Mouse (Mus musculus) midbrain, embryonic 11.5 days (tissue): ENCODE measurements around the gene Atp2c2. TPM values are rescaled to one million over a fixed set of nuclear protein-coding genes. Genes with fewer than 3 reads are reported as not detected.

Source experiments
- ATAC-seq: fragments of 200-750 bp; cut with Nextera tagmentation; 2 replicates; pipeline ENCODE4 v1.8.0; 2017; ENCODE audit warnings: moderate TSS enrichment, moderate library complexity; ENCODE audit not compliant: low FRiP score
- DNase-seq: peaks from one replicate; pipeline ENCODE4 v3.0.0; 2015; ENCODE audit warnings: low spot score; ENCODE audit errors: missing footprints
- H3K27ac ChIP-seq: fragments of 300-500 bp; sonication (generic); 2 replicates; pipeline ENCODE4 v1.5.1; 2014; ENCODE audit warnings: low read depth, low read length
- H3K27me3 ChIP-seq: fragments of 300-500 bp; sonication (generic); 2 replicates; pipeline ENCODE4 v1.6.1; 2014; ENCODE audit warnings: mild to moderate bottlenecking, low read length, moderate library complexity, mixed read lengths; ENCODE audit not compliant: control insufficient read depth, insufficient read depth
- H3K36me3 ChIP-seq: fragments of 300-500 bp; sonication (generic); 2 replicates; pipeline ENCODE4 v1.6.1; 2014; ENCODE audit warnings: mild to moderate bottlenecking, low read length, moderate library complexity, mixed read lengths; ENCODE audit not compliant: control insufficient read depth, insufficient read depth
- H3K4me1 ChIP-seq: fragments of 300-500 bp; sonication (generic); 2 replicates; pipeline ENCODE4 v1.6.1; 2014; ENCODE audit warnings: low read length; ENCODE audit not compliant: control insufficient read depth, insufficient read depth
- H3K4me2 ChIP-seq: fragments of 300-500 bp; sonication (generic); 2 replicates; pipeline ENCODE4 v1.6.1; 2014; ENCODE audit warnings: mild to moderate bottlenecking, moderate library complexity
- H3K4me3 ChIP-seq: fragments of 300-500 bp; sonication (generic); 2 replicates; pipeline ENCODE4 v1.5.1; 2014; ENCODE audit warnings: low read depth, low read length
- H3K9ac ChIP-seq: fragments of 300-500 bp; sonication (generic); 2 replicates; pipeline ENCODE4 v1.6.1; 2014; ENCODE audit warnings: low read length
- H3K9me3 ChIP-seq: fragments of 300-500 bp; sonication (generic); 2 replicates; pipeline ENCODE4 v1.6.1; 2016; ENCODE audit warnings: low read length; ENCODE audit not compliant: control insufficient read depth
- WGBS: fragments of 180-500 bp; shearing (Covaris S2); extraction: QIAGEN DNeasy Blood & Tissue Kit; methylation state at CpG from one replicate; pipeline ENCODE4 v1.1.7; 2014; 5-methylcytosine and 5-hydroxymethylcytosine counted together
- polyA plus RNA-seq: library from polyadenylated mRNA; unstranded; fragments of >200 nt; fragmentation: Nextera tagmentation; extraction: Ambion mirVana; gene quantifications from 2 replicates; pipeline ENCODE4 v1.2.1, GENCODE M21; 2014

The Atp2c2 gene
- polyA plus RNA-seq, 1 experiment from 2014 or later: 0.33 TPM

DNA sequence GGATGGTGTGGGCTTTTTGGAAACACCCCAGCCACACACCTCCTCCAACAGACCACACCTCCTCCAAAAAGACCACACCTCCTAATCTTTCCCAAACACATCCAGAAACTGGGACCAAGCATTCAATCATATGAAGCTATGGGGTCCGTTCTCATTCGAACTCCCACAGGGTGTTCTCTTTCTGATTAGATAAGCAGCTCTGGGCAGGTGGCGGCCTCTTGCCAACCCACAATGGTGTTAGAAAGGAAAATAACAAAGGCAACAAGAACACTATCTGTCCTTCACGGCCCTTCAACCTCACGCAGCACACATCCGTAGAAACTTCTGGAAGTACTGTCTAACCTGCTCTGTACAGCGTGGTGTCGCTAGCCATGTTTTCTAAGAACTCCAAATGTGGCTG lies 27.3 kb downstream of the Atp2c2 start:
- WGBS: 95% methylated on average over 8 of the region's 8 CpGs

DNA sequence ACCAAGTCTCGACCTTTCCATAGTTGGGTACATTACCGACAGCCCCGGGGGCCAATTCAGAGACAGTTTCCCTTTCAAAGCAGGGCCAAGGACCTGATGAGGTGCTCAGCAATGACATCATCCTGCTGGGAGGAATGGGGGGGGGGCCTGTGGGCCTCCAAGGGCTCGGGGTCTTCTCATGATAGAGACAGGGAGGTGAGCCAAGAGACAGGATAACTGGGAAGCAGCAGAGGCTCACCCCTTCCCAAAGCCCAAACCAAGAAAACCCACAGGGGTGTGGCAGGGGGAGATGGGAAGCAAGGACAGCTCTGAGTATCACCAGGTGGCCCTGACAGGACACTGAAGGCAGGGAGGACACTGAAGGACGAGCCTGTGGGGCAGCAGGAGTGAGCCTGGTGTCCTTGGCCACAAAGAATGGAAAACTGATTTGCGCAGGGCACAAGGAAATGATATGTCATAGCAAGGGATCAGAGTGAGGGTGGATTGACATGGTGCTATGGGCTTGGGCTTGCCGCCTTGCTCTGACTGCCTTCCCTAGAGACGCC lies 28.6 kb downstream of the Atp2c2 start:
- 84% methylated on average over 8 of the region's 8 CpGs for WGBS
- Histone ChIP-seq H3K9me3 (no peaks in the 10 kb centered on the region), H3K4me2 (no peak overlapping the region), H3K4me1 (no peaks in the 10 kb centered on the region), H3K9ac (no peak overlapping the region), H3K27me3 (no peaks in the 10 kb centered on the region), H3K4me3 (no peak overlapping the region), H3K36me3 (no peaks in the 10 kb centered on the region), H3K27ac (no peak overlapping the region)
- ATAC-seq (no peak), DNase-seq (no peak)

More for the DNA sequence above, 27.3 kb downstream of the Atp2c2 start:
- H3K27ac ChIP-seq: no peak overlapping the region
- H3K4me1 ChIP-seq: no peaks in the 10 kb centered on the region
- no peaks in the 10 kb centered on the region for H3K9me3 ChIP-seq
- H3K4me3 ChIP-seq: no peak overlapping the region
- ATAC-seq (no peak), DNase-seq (no peak)
- H3K36me3 ChIP-seq: no peaks in the 10 kb centered on the region
- H3K9ac ChIP-seq: no peak overlapping the region
- no peaks in the 10 kb centered on the region for H3K27me3 ChIP-seq
- no peak overlapping the region for H3K4me2 ChIP-seq

DNA sequence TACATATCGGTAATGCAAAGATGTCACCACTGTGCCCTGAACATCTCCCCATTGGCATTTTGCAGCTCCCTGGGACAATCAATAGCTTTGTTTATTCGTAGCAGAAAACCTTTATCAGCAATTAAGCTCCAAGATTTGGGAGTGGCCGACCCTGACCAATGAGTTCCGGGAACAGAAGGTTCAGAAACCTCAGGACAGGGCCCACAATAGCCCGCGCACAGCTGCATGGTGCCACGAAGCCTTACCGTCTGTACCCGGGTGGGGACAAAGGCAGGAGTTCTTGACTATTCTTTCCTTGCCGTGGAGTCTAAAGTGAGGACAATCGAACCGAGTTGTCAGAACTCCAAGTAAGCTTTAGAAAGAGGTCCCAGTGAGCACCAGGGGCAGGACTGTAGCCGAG lies 32.3 kb downstream of the Atp2c2 start:
- H3K9ac ChIP-seq: no peak overlapping the region
- no peaks in the 10 kb centered on the region for H3K36me3 ChIP-seq
- H3K4me2 ChIP-seq: no peak overlapping the region
- H3K4me3 ChIP-seq: no peak overlapping the region
- ATAC-seq: no peak
- H3K27ac ChIP-seq: no peak overlapping the region
- H3K9me3 ChIP-seq: no peaks in the 10 kb centered on the region
- no peaks in the 10 kb centered on the region for H3K4me1 ChIP-seq
- DNase-seq: no peak
- 80% methylated on average over 13 of the region's 13 CpGs for WGBS
- no peaks in the 10 kb centered on the region for H3K27me3 ChIP-seq

DNA sequence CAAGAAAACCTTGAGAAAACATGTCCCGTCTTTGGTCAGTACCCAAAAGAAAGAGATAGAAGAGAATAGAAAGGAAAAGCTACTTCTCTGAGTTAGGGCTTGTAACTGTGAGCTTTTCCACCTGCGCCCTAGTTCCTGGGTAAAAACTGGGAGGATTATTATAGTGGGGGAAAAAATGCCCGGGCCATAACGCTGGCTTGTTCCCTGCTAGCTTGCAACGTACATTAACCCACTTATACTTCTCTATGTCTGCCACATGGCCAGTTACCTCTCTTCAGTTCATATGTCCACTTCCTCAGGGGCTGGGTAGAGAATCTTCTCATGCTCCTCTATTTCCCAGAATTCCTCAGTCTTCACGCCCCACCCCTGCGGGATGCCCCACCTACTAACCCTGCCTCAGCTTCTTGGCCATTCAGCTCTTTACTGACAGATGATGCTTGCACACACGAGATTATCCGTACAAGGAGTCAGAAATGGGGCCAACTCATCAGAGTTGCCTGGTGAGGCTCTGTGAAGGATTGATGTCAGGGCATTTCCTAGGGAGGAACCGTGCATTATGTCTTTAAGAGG lies 36.6 kb downstream of the Atp2c2 start:
- H3K4me1 ChIP-seq: 0 out of 2 replicates have a peak, but pooled peaks cover 4% of the 10 kb centered on the region
- no peak overlapping the region for H3K4me3 ChIP-seq
- no peak overlapping the region for H3K9ac ChIP-seq
- 89% methylated on average over 10 of the region's 10 CpGs for WGBS
- DNase-seq (no peak), ATAC-seq (no peak)
- H3K36me3 ChIP-seq: no peaks in the 10 kb centered on the region
- no peaks in the 10 kb centered on the region for H3K9me3 ChIP-seq
- no peak overlapping the region for H3K4me2 ChIP-seq
- no peak overlapping the region for H3K27ac ChIP-seq
- H3K27me3 ChIP-seq: no peaks in the 10 kb centered on the region

DNA sequence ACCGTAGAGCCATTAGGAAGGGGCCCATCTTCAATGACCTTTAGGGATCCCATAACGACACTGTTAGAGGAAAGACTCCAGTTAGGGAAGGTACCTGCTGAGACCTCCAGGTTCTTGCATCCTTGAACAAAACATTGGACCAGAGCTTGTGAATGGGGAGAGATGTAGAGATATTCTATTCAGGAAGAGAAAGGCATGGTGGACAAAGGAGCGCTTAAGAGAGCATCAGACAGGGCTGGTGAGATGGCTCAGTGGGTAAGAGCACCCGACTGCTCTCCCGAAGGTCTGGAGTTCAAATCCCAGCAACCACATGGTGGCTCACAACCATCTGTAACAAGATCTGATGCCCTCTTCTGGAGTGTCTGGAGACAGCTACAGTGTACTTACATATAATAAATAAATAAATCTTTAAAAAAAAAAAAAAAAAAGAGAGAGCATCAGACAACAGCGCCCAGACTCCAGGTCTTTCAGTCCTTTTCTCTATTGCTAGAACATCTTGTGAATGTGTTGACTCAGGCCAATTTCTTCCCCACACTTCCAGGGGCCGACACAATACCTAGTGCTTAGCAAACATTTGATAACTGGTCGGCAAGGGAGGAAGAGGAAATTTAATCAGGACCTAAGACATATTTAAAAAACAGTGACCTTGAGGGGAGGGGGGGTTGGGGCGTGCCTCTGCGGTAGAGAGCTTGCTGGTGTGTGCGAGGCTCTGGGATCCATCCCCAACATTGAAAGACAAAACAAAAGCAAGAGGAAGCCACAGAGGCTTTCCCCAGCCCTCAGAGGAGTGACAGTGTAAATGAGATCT lies 37.5 kb downstream of the Atp2c2 start:
- WGBS: 83% methylated on average over 11 of the region's 11 CpGs
- Histone ChIP-seq H3K9me3 (no peaks in the 10 kb centered on the region), H3K4me1 (0 out of 2 replicates have a peak, but pooled peaks cover 4% of the 10 kb centered on the region), H3K27ac (no peak overlapping the region), H3K36me3 (no peaks in the 10 kb centered on the region), H3K9ac (no peak overlapping the region), H3K27me3 (no peaks in the 10 kb centered on the region), H3K4me2 (no peak overlapping the region), H3K4me3 (no peak overlapping the region)
- DNase-seq (no peak), ATAC-seq (no peak)

DNA sequence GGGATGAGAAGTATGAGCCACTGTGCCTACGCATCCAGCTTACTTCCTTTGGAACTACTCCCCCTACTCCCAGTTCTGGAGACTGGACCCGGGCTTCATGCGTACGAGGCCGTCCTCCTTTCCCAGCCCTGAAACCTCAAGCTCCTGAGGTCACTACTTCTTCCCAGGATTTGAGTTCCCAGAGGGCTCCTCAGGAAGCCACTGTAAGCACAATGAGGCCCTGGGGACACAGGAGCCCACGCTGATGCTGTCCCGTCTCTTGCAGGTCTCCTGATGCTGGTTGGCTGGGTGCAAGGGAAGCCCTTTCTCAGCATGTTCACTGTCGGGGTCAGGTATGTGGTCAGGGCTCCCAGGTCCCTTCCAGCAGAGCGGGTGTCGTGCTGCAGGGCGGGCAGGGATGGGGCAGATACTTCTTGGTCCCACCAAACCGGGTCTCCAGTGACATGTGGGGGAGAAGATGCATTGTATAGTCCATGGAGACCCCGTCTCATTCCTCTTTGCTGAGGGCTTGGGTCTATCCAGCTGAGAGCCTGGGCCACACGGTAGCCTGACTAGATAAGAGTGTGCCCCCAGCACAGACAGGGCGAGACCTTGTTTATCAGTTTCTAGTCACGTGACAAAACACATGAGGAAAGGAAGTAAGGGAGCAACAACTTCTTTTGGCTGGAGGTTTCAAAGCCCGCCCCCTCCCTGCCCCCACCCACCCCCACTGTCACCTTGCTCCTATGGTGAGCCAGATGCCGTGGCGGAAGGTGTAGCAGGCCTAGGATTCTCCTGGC lies 38.5 kb downstream of the Atp2c2 start:
- 0 out of 2 replicates have a peak, but pooled peaks cover 4% of the 10 kb centered on the region for H3K4me1 ChIP-seq
- H3K36me3 ChIP-seq: no peaks in the 10 kb centered on the region
- WGBS: 80% methylated on average over 19 of the region's 19 CpGs
- no peaks in the 10 kb centered on the region for H3K9me3 ChIP-seq
- DNase-seq (no peak), ATAC-seq (no peak)
- H3K4me3 ChIP-seq: no peak overlapping the region
- H3K27me3 ChIP-seq: no peaks in the 10 kb centered on the region
- no peak overlapping the region for H3K27ac ChIP-seq
- H3K4me2 ChIP-seq: no peak overlapping the region
- H3K9ac ChIP-seq: no peak overlapping the region

DNA sequence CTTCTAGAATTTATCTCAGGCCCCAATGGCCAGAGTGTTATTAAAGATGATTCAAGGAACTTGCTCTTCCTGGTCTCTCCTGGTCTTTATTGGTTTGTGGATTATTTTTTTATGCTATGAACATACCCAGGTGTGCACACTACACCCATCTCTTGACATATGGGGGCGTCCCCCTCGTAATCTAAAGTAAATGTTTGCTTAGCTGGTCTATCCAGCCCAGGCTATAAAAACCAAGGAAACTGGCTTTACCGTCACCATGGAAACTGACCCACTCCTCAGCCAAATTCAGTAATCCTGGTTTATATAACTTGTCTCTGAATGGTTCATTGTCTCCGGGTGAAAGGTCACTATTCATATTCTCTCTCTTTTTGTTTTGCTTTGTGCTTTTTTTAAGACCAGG lies 40.8 kb downstream of the Atp2c2 start:
- H3K4me2 ChIP-seq: no peak overlapping the region
- no peaks in the 10 kb centered on the region for H3K36me3 ChIP-seq
- peak; percentile 90 for DNase-seq
- 0 out of 2 replicates have a peak, but pooled peaks cover 4% of the 10 kb centered on the region for H3K4me1 ChIP-seq
- ATAC-seq: no peak
- H3K27ac ChIP-seq: no peak overlapping the region
- H3K4me3 ChIP-seq: no peak overlapping the region
- 56% methylated on average over 4 of the region's 4 CpGs for WGBS
- H3K9ac ChIP-seq: no peak overlapping the region
- no peaks in the 10 kb centered on the region for H3K9me3 ChIP-seq
- H3K27me3 ChIP-seq: no peaks in the 10 kb centered on the region

DNA sequence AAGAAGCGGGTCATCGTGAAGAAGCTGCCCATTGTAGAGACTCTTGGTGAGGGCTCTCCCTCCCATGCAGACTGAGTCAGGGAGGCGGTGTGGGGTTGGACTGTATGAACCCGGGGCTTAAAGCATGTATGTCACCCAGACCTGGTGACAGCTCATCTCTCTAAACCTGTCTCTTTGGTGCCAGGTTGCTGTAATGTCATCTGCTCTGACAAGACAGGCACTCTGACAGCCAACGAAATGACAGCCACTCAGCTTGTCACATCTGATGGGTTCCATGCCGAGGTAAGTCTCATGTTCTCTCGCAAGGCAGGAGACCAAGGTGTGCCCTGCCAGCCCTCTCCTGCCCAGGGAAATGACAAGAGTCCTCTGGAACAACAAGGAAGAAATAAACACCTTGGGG lies 42.6 kb downstream of the Atp2c2 start:
- Histone ChIP-seq H3K9me3 (no peaks in the 10 kb centered on the region), H3K4me2 (no peak overlapping the region), H3K4me3 (no peak overlapping the region), H3K36me3 (no peaks in the 10 kb centered on the region), H3K9ac (no peak overlapping the region), H3K27ac (no peak overlapping the region), H3K27me3 (no peaks in the 10 kb centered on the region), H3K4me1 (0 out of 2 replicates have a peak, but pooled peaks cover 4% of the 10 kb centered on the region)
- 89% methylated on average over 7 of the region's 7 CpGs for WGBS
- DNase-seq (no peak), ATAC-seq (no peak)
